Mouse (Mus musculus): ENCODE measurements around the gene Sla2. TPM values are rescaled to one million over a fixed set of nuclear protein-coding genes. Genes with fewer than 3 reads are reported as not detected.
"Not testable (repeated sequence)": the region's sequence is repeated elsewhere in the genome, so short reads cannot be mapped to it uniquely, and the experiment has no call there.

Gene Sla2
- total RNA-seq, 2 experiments from 2014 or later = not detected

DNA sequence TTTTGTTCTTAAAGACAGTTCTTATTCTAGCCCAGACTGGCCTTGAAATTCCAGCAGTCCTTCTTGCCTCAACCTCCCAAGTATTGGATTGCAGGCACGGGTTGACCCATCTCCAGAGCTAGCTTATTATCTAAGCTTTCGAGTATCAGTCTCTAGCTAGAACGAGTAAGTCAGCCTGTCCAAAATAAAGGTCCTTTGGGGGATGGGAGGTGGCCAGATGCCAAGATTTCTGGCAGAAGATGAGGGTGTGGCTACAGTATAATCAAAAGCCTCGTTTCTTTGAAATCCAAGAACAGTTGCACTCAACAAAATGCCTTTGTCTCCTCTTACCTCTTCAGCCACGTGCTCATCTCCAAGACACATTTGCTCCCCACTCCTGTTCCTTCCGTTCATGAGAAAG lies 16.5 kb downstream of the Sla2 start:
- DNase-seq (ENCODE audit: low spot score in 2 of 2) = peak in 1 of 2 experiments; percentile 26

- DNase-seq (ENCODE audit: low spot score in 2 of 2) = no peak
Measured at GRCm38 (mm10) chr2:156869554-156869953, 17.4 kb downstream of the Sla2 start.

- DNase-seq (ENCODE audit: low spot score in 2 of 2) = no peak
Measured at GRCm38 (mm10) chr2:156868994-156869393, 18.0 kb downstream of the Sla2 start.

- DNase-seq (ENCODE audit: low spot score in 2 of 2) = no peak
Measured at GRCm38 (mm10) chr2:156864481-156864880, 22.5 kb downstream of the Sla2 start.

DNA sequence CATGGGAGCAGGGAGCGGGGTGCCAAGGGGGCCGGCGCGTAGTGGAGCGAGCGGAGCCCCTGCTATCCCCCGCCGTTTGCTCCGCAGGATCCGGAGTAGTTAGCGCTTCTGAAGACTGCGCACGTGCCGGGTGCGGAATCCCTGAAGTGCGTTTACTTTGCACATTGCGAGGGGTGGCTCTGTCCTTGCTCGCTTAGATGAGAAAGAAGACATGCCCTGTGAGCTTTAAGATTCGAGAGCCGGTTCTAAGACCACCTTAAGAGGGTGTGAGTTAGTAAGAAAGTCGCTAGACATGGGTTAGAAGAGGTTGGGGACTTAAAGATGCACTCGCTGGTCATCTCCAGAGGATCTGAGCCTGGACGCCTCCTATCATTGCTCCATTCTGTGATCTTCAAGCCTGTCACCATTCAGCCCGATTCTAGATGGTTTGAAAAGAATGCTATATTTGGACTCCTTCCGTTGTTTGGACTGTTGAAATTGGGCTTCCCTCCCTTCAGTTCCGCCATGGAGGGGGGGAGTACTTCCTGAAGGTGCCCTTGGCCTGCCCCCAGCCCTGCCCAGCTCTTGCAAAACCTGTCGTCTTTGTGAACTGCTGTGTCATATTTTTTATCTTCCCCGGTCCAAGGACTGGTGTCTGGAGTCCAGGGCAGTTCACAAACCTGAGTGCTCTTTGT lies 23.4 kb downstream of the Sla2 start:
- peak in 1 of 2 experiments; percentile 26 for DNase-seq (ENCODE audit: low spot score in 2 of 2)

- peak; percentile 97 to 99 for DNase-seq (ENCODE audit: low spot score in 2 of 2)
Measured at GRCm38 (mm10) chr2:156862772-156863486, 24.1 kb downstream of the Sla2 start, which contains the start of gene Rab5if. Rab5if (plus strand) TSS chr2:156863128.

DNA sequence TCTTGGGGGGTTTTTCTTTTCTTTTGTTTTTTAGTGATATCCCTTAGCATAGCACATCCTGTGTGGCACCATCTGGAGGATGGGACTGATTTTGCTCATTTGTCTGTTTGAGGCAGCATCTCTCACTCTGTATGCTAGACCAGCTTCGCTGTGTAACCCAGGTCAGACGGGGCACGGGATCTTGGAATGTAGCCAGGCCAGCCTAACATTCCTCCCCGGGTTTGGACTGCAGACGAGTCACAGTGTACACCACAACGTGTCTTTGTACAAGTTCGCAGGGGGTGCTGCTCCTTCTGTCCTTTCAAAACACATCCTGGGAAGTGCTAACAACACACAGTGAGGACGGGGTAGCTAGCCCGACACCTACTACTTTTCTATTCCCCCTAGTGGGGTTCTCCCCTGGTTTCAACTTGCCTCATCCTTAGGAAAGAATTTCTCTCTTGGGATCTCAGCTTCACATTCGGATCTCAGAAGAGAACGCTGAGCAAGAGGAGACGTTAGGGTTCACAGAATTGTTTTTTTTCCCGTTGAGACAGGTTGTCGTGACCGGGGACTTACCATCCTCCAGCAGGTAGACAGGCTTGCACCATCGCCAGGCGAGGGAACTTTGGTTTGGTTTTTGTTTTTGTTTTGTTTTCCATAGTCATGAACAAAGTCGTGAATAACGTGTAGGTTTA lies 24.8 kb downstream of the Sla2 start:
- DNase-seq (ENCODE audit: low spot score in 2 of 2) = peak in 1 of 2 experiments; percentile 21

- DNase-seq (ENCODE audit: low spot score in 2 of 2) = no peak
Measured at GRCm38 (mm10) chr2:156858671-156859070, 28.3 kb downstream of the Sla2 start.

- no peak for DNase-seq (ENCODE audit: low spot score in 2 of 2)
Measured at GRCm38 (mm10) chr2:156857835-156858234, 29.2 kb downstream of the Sla2 start, which contains the start of gene 4930518I15Rik. 4930518I15Rik (minus strand) TSS chr2:156857946.

DNA sequence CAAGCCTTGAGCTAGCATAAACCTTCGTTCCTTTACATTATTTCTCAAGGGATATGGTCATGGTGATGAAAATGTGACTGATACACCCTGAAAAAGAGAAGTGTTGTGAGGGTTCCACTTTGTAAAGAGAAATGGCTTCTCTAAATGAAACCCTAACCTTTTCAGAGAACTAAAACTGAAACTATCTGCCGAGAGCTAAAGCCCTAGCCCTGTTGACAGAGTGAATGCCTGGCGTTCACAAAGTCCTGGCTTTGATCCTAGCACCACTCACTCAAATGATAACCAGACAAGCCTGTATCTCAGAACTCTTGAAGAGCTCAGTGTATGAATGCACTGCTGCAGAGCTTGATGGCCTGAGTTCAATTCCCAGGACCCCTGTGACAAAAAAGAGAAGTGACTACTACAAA lies 29.6 kb downstream of the Sla2 start:
- no peak for DNase-seq (ENCODE audit: low spot score in 2 of 2)

- no peak for DNase-seq (ENCODE audit: low spot score in 2 of 2)
Measured at GRCm38 (mm10) chr2:156856311-156856710, 30.7 kb downstream of the Sla2 start.

GRCm38 (mm10) chr2:156853999-156854771 lies 32.8 kb downstream of the Sla2 start:
- not testable (repeated sequence) for DNase-seq (ENCODE audit: low spot score in 2 of 2)

GRCm38 (mm10) chr2:156853584-156853983 lies 33.4 kb downstream of the Sla2 start:
- not testable (repeated sequence) for DNase-seq (ENCODE audit: low spot score in 2 of 2)

DNA sequence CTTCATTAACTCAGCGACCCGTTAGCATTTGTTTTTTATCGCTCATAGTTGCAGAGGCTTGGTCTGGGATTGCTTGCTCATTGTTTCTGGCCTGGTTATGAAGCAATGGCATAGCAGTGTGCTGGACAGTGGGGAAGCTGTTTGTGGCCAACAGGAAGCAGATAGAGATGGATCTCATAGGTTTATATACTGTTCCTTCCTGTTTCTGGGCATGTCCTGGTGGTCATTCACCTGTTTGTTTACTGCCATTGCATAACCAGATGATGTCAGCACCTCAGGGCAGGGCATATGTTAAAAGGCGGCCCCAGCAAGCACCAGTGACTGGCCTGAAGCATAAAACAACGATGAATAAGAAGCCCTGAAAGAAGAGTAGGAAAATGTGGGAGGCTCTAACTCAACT lies 36.5 kb downstream of the Sla2 start:
- no peak for DNase-seq (ENCODE audit: low spot score in 2 of 2)

DNA sequence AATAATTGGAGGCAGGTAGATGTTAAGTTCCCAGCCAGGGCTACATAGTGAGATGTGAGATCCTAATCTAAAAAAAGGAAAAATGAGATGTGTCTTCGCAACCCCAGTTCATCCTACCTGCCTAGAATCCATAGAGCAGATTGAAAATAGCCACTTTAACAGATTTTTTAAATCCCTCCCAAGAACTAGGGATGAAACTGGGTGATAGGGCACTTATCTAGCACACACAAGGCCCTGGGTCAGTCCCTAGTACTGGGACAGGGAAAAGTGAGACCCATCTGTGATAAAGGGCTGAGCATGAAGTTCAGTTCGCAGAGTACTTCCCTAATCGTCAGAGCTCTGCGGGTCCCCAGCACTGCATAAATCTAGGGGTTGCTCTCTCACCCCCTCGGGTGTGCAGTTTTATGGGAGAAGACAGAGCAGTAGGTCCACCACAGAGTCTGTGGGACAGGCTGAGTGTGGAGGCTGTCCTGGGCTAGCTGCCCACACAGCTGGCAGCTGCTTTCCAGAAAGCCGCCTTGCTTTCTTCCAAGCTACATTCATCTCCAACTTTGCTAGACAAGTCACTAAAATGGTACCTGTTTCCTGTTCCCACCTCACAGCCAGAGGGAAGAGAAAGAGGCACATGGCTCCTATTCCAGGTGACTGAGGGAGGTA lies 38.3 kb downstream of the Sla2 start:
- peak in 1 of 2 experiments; percentile 27 for DNase-seq (ENCODE audit: low spot score in 2 of 2)

GRCm38 (mm10) chr2:156847653-156848052 lies 39.3 kb downstream of the Sla2 start:
- DNase-seq (ENCODE audit: low spot score in 2 of 2) = no peak

GRCm38 (mm10) chr2:156844715-156845114 lies 42.3 kb downstream of the Sla2 start:
- DNase-seq (ENCODE audit: low spot score in 2 of 2) = no peak

DNA sequence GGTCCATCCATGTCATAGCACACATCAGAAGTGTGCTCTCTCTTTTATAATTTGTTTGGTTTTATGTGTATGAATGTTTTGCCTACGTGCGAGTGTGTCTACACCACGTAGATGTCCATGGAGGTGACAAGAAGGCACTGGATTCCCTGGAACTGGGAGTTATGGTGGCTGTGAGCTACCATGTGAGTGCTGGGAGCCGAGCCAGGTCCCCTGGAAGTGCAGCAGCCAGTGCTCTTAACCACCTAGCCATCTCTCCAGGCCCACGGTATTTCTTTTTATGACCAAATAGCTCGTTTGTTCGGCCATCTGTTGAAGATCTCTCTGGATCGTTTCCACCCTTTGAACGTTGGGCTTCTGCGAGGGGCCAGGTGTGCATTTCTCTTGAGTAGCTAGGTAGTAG lies 43.7 kb downstream of the Sla2 start:
- DNase-seq (ENCODE audit: low spot score in 2 of 2) = no peak

DNA sequence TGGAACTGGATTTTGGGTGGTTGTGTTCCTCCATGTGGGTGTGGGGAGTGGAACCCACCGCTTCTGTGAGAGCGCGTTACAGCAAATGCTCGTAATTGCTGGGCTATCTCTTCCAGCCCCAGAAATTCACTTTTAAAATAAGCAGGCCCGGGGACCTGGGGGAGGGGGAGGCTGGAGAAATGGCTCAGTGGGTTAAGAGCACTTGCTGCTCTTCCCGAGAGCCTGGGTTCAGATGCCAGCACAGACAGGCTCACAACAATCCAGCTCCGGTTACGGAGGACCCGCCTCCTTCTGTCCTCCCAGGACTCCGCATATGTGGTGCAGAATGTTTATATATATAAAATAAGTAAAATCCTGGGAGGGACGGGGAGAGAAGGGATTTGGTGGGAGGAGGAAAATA lies 44.3 kb downstream of the Sla2 start:
- DNase-seq (ENCODE audit: low spot score in 2 of 2) = no peak

DNA sequence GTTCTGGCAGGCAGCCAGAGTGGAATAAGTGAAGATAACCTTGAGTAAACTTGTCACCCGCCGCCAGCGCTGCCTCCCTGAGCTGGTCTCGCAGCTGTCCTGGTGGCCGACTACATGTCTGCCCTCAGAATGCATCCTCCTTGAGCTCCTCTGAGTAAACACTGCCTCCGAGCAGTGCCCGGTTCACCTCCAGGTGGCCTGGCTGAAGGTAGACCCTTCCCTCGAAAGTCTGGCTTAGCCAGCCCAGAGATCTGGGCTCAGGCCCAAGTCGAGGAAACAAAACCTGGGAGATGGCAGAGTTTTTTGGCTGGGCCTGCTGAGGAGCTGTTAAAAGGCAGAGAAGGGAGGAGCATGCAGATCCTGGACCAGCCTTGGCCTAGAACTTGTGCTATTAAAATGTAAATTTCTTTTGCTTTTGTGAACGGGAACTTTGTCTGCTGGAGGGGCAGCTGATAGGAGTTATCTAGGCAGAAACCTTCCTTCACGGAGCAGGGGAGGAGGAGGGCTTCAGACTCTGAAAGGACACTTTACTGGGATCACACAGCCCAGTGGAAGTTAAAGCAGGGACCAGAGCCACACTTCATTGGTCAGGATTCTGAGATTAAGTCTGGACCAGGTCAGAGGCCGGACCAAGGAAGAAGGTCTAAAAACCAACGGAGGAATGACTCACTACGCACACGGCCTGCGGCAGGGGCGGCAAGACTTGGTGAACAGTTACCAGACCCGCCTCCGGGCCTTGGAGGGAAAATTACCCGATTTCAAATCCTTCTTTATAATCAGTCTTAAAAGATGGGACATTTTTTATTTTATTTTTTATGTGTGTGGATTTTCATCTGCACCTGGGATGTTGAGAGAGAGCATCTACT lies 44.9 kb downstream of the Sla2 start:
- DNase-seq (ENCODE audit: low spot score in 2 of 2) = peak in 1 of 2 experiments; percentile 56
